Mouse (Mus musculus) CD4-positive helper T cell, adult 2 months (primary cell): ENCODE measurements at regions not wholly inside any gene's neighbourhood (a gene's known extent, or its start where the extent isn't known, plus 50 kb on each side); places are given as distances from the start of the nearest gene placed in this dataset.
A peak's percentile ranks its signal among the peaks of the same experiment; 100 is the strongest.
"Not testable (repeated sequence)": the region's sequence is repeated elsewhere in the genome, so short reads cannot be mapped to it uniquely, and the experiment has no call there.

ENCODE experiments used
- DNase-seq: peaks from one replicate; pipeline ENCODE4 v3.0.0-alpha.2; 2012; ENCODE audit warnings: low read depth, missing footprints, low spot score

- DNase-seq = no peak
Measured at GRCm38 (mm10) chr17:6853641-6854040, 71.1 kb upstream of the Ezr start.

- DNase-seq = peak; percentile 23
Measured at GRCm38 (mm10) chr17:6852177-6852947, 69.8 kb upstream of the Ezr start.

GRCm38 (mm10) chr17:6850513-6850912 lies 67.9 kb upstream of the Ezr start:
- no peak for DNase-seq

- DNase-seq = not testable (repeated sequence)
Measured at GRCm38 (mm10) chr17:6841781-6842465, 59.3 kb upstream of the Ezr start.

GRCm38 (mm10) chr17:6835333-6835916 lies 52.8 kb upstream of the Ezr start:
- no peak for DNase-seq
